Mouse (Mus musculus): Measurements from ENCODE around the gene Tmem47. TPM values are rescaled to one million over a fixed set of nuclear protein-coding genes. Genes with fewer than 3 reads are reported as not detected.
A peak's percentile ranks its signal among the peaks of the same experiment; 100 is the strongest.

Gene Tmem47
- 15.5 and 16.3 TPM in 2 replicates for polyA plus RNA-seq (2015; fragmentation: Nextera tagmentation; extraction: Ambion mirVana)

GRCm38 (mm10) chrX:81070210-81070803 is at the start of gene Tmem47:
Tmem47 (plus strand) TSS chrX:81070698.
- Histone ChIP-seq H3K9ac (replicated peaks) (peak within 1 kb of the TSS; percentile 68), H3K27ac (replicated peaks) (peak within 1 kb of the TSS; percentile 78), H3K4me3 (peak within 1 kb of the TSS; percentile 72), H3K4me2 (replicated peaks) (peak within 1 kb of the TSS; percentile 55), H3K9me3 (no peaks in the 10 kb centered on the region), H3K36me3 (no peaks in the 10 kb centered on the region), H3K27me3 (no peaks in the 10 kb centered on the region), H3K4me1 (0 out of 2 replicates have a peak, but pooled peaks cover 7% of the 10 kb centered on the region)
- 5% methylated on average over 39 of the region's 39 CpGs for WGBS
- ATAC-seq (replicated peaks): peak; percentile 96

GRCm38 (mm10) chrX:81070804-81071461 is 435 bp downstream of the Tmem47 start:
- peak overlapping the region; percentile 55 for H3K4me2 ChIP-seq (replicated peaks)
- peak overlapping the region; percentile 68 for H3K9ac ChIP-seq (replicated peaks)
- 0 out of 2 replicates have a peak, but pooled peaks cover 7% of the 10 kb centered on the region for H3K4me1 ChIP-seq
- peak; percentile 64 for ATAC-seq (replicated peaks)
- 15% methylated on average over 45 of the region's 45 CpGs for WGBS
- H3K9me3 ChIP-seq: no peaks in the 10 kb centered on the region
- no peaks in the 10 kb centered on the region for H3K27me3 ChIP-seq
- H3K4me3 ChIP-seq: peak overlapping the region; percentile 72
- H3K36me3 ChIP-seq: no peaks in the 10 kb centered on the region
- H3K27ac ChIP-seq (replicated peaks): peak overlapping the region; percentile 78

GRCm38 (mm10) chrX:81071746-81072640 is 1.5 kb downstream of the Tmem47 start:
- peak overlapping the region; percentile 72 for H3K4me3 ChIP-seq
- 0 out of 2 replicates have a peak, but pooled peaks cover 7% of the 10 kb centered on the region for H3K4me1 ChIP-seq
- H3K4me2 ChIP-seq (replicated peaks): peak overlapping the region; percentile 55
- H3K36me3 ChIP-seq: no peaks in the 10 kb centered on the region
- peak overlapping the region; percentile 78 for H3K27ac ChIP-seq (replicated peaks)
- ATAC-seq (replicated peaks): no peak
- H3K9me3 ChIP-seq: no peaks in the 10 kb centered on the region
- 20% methylated on average over 11 of the region's 14 CpGs for WGBS
- H3K9ac ChIP-seq (replicated peaks): peak overlapping the region; percentile 68; the same call in 1 of the 2 replicates
- H3K27me3 ChIP-seq: no peaks in the 10 kb centered on the region

GRCm38 (mm10) chrX:81072651-81073050 is 2.2 kb downstream of the Tmem47 start:
- Histone ChIP-seq H3K36me3 (no peaks in the 10 kb centered on the region), H3K27ac (replicated peaks) (peak overlapping the region; percentile 31; the same call in 1 of the 2 replicates), H3K4me1 (0 out of 2 replicates have a peak, but pooled peaks cover 7% of the 10 kb centered on the region), H3K4me2 (replicated peaks) (peak overlapping the region; percentile 55), H3K27me3 (no peaks in the 10 kb centered on the region), H3K9me3 (no peaks in the 10 kb centered on the region), H3K9ac (replicated peaks) (no peak overlapping the region), H3K4me3 (peak overlapping the region; percentile 72)
- WGBS: 7% methylated on average over 2 of the region's 2 CpGs
- ATAC-seq (replicated peaks): no peak

GRCm38 (mm10) chrX:81073834-81074233 is 3.3 kb downstream of the Tmem47 start:
- 31% methylated on average over 4 of the region's 4 CpGs for WGBS
- peak overlapping the region; percentile 55 for H3K4me2 ChIP-seq (replicated peaks)

GRCm38 (mm10) chrX:81078522-81078921 is 8.0 kb downstream of the Tmem47 start:
- no peak overlapping the region for H3K27ac ChIP-seq (replicated peaks)
- no peaks in the 10 kb centered on the region for H3K36me3 ChIP-seq
- H3K9me3 ChIP-seq: no peaks in the 10 kb centered on the region
- no peak overlapping the region for H3K4me3 ChIP-seq
- 0 out of 2 replicates have a peak, but pooled peaks have one; percentile 51 for ATAC-seq (replicated peaks)
- no peak overlapping the region for H3K9ac ChIP-seq (replicated peaks)
- no peak overlapping the region for H3K4me2 ChIP-seq (replicated peaks)
- H3K4me1 ChIP-seq: no peaks in the 10 kb centered on the region
- H3K27me3 ChIP-seq: no peaks in the 10 kb centered on the region

More at GRCm38 (mm10) chrX:81073834-81074233, 3.3 kb downstream of the Tmem47 start:
- H3K36me3 ChIP-seq: no peaks in the 10 kb centered on the region
- H3K4me1 ChIP-seq: 0 out of 2 replicates have a peak, but pooled peaks cover 7% of the 10 kb centered on the region
- peak overlapping the region; percentile 72 for H3K4me3 ChIP-seq
- no peaks in the 10 kb centered on the region for H3K27me3 ChIP-seq
- no peaks in the 10 kb centered on the region for H3K9me3 ChIP-seq
- no peak overlapping the region for H3K27ac ChIP-seq (replicated peaks)
- no peak for ATAC-seq (replicated peaks)
- H3K9ac ChIP-seq (replicated peaks): no peak overlapping the region

GRCm38 (mm10) chrX:81080996-81081395 is 10.5 kb downstream of the Tmem47 start:
- Histone ChIP-seq H3K9me3 (no peaks in the 10 kb centered on the region), H3K4me3 (no peak overlapping the region), H3K27ac (replicated peaks) (no peak overlapping the region), H3K9ac (replicated peaks) (no peak overlapping the region), H3K4me1 (no peaks in the 10 kb centered on the region), H3K36me3 (no peaks in the 10 kb centered on the region), H3K4me2 (replicated peaks) (no peak overlapping the region), H3K27me3 (no peaks in the 10 kb centered on the region)
- no peak for ATAC-seq (replicated peaks)
- 41% methylated on average over 2 of the region's 2 CpGs for WGBS

- 25% methylated on average over 2 of the region's 2 CpGs for WGBS
- Histone ChIP-seq H3K27me3 (no peaks in the 10 kb centered on the region), H3K9me3 (no peaks in the 10 kb centered on the region), H3K9ac (replicated peaks) (no peak overlapping the region), H3K27ac (replicated peaks) (no peak overlapping the region), H3K4me1 (no peaks in the 10 kb centered on the region), H3K4me3 (no peak overlapping the region), H3K4me2 (replicated peaks) (no peak overlapping the region), H3K36me3 (no peaks in the 10 kb centered on the region)
- ATAC-seq (replicated peaks): peak; percentile 74
These were observed 14.7 kb downstream of the Tmem47 start for GRCm38 (mm10) chrX:81085025-81085752.

GRCm38 (mm10) chrX:81147416-81147815 is 76.9 kb downstream of the Tmem47 start:
- no peak overlapping the region for H3K9ac ChIP-seq (replicated peaks)
- no peak overlapping the region for H3K4me2 ChIP-seq (replicated peaks)
- H3K9me3 ChIP-seq: no peaks in the 10 kb centered on the region
- no peak for ATAC-seq (replicated peaks)
- H3K36me3 ChIP-seq: no peaks in the 10 kb centered on the region
- no peaks in the 10 kb centered on the region for H3K27me3 ChIP-seq
- WGBS: 53% methylated on average over 1 of the region's 1 CpGs
- H3K27ac ChIP-seq (replicated peaks): no peak overlapping the region
- no peaks in the 10 kb centered on the region for H3K4me1 ChIP-seq
- no peak overlapping the region for H3K4me3 ChIP-seq

Data from forebrain, embryonic 15.5 days (tissue).